Mouse (Mus musculus) brain, embryonic 14.5 days (tissue): ENCODE results near the gene Slc6a5.

ENCODE experiments used
- CTCF ChIP-seq: fragments of 200-500 bp; IDR thresholded peaks from 2 replicates; pipeline ENCODE4 v1.5.1; 2012; ENCODE audit warnings: inconsistent platforms, mild to moderate bottlenecking, moderate library complexity, borderline replicate concordance; ENCODE audit not compliant: insufficient read depth, insufficient read length; ENCODE audit errors: extremely low read depth
- POLR2A ChIP-seq: fragments of 200-500 bp; IDR thresholded peaks from 2 replicates; pipeline ENCODE4 v1.6.1; 2012; ENCODE audit warnings: mild to moderate bottlenecking, inconsistent platforms, borderline replicate concordance; ENCODE audit not compliant: poor library complexity, insufficient read depth, insufficient read length, severe bottlenecking; ENCODE audit errors: extremely low read depth

DNA sequence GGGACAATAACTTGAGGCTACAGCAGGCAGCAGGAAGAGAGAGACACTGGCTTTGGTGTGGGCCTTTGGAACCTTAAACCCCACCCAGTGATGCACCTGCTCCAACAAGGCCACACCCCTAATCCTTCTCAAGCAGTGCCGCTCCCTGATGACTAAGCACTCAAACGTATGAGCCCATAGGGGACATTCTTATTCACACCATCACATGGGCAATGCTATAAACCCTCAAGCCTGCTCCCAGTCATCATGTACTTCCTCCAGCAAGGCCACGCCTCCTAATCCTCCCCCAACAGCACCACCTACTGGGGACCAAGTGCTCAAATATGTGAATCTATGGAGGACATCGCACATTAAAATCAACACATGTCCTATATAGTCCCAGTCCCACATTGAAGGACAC, 9.5 kb downstream of the Slc6a5 start:
- no peak for TF ChIP-seq CTCF
- no peak for TF ChIP-seq POLR2A
